Mouse (Mus musculus) stomach, postnatal 0 days (tissue): ENCODE measurements around the gene Ldlrad3.

Source experiments
- CTCF ChIP-seq: IDR thresholded peaks from 2 replicates; pipeline ENCODE4 v1.5.1; 2016; ENCODE audit warnings: antibody characterized with exemption, low read depth, mild to moderate bottlenecking, moderate library complexity
- EP300 ChIP-seq: optimal IDR thresholded peaks from 2 replicates; pipeline ENCODE3; 2016; ENCODE audit warnings: antibody characterized with exemption

GRCm38 (mm10) chr2:102111906-102112499 lies 74.2 kb downstream of the Ldlrad3 start:
- TF ChIP-seq CTCF: no peak
- TF ChIP-seq EP300: no peak
